Mouse (Mus musculus): ENCODE measurements around the gene Camsap3.

- TF ChIP-seq EP300 (IDR thresholded peaks at IDR 0.05) (no peak), CTCF (IDR thresholded peaks at IDR 0.05) (no peak)
Observed at GRCm38 (mm10) chr8:3655526-3655925, 68.4 kb downstream of the Camsap3 start, which contains the start of gene Retn.

Measured in lung, postnatal 0 days (tissue).